Mouse (Mus musculus) liver, embryonic 16.5 days (tissue): ENCODE measurements around the gene Prss27. TPM values are rescaled to one million over a fixed set of nuclear protein-coding genes. Genes with fewer than 3 reads are reported as not detected.

ENCODE experiments used
- ATAC-seq: fragments of 200-750 bp; cut with Nextera tagmentation; 2 replicates; pipeline ENCODE4 v1.8.0; 2017; ENCODE audit warnings: low read depth, mild to moderate bottlenecking, moderate number of reproducible peaks, moderate library complexity
- H3K27ac ChIP-seq: fragments of 300-500 bp; sonication (generic); 2 replicates; pipeline ENCODE4 v1.5.1; 2014; ENCODE audit warnings: mild to moderate bottlenecking, low read length
- H3K27me3 ChIP-seq: fragments of 300-500 bp; sonication (generic); 2 replicates; pipeline ENCODE4 v1.6.1; 2014; ENCODE audit warnings: low read depth, low read length, mixed read lengths; ENCODE audit not compliant: control insufficient read depth, insufficient read depth
- H3K36me3 ChIP-seq: fragments of 300-500 bp; sonication (generic); 2 replicates; pipeline ENCODE4 v1.6.1; 2014; ENCODE audit warnings: mild to moderate bottlenecking; ENCODE audit not compliant: control insufficient read depth, insufficient read depth
- H3K4me1 ChIP-seq: fragments of 300-500 bp; sonication (generic); 2 replicates; pipeline ENCODE4 v1.6.1; 2014; ENCODE audit warnings: low read depth, low read length, mixed read lengths; ENCODE audit not compliant: control insufficient read depth
- H3K4me2 ChIP-seq: fragments of 300-500 bp; sonication (generic); 2 replicates; pipeline ENCODE4 v1.6.1; 2014; ENCODE audit warnings: low read depth, low read length, mixed read lengths
- H3K4me3 ChIP-seq: fragments of 300-500 bp; sonication (generic); 2 replicates; pipeline ENCODE4 v1.5.1; 2014; ENCODE audit warnings: low read depth, mild to moderate bottlenecking, low read length
- H3K9ac ChIP-seq: fragments of 300-500 bp; sonication (generic); 2 replicates; pipeline ENCODE4 v1.6.1; 2014; ENCODE audit warnings: low read depth, low read length
- H3K9me3 ChIP-seq: fragments of 300-500 bp; sonication (generic); replicated peaks from 2 replicates; pipeline ENCODE4 v1.6.1; 2016; ENCODE audit warnings: low read length; ENCODE audit not compliant: control insufficient read depth
- WGBS: fragments of 180-500 bp; shearing (Covaris S2); extraction: QIAGEN DNeasy Blood & Tissue Kit; methylation state at CpG from one replicate; pipeline ENCODE4 v1.1.7; 2014; ENCODE audit not compliant: insufficient replicate concordance; 5-methylcytosine and 5-hydroxymethylcytosine counted together
- polyA plus RNA-seq: library from polyadenylated mRNA; unstranded; fragments of >200 nt; fragmentation: Nextera tagmentation; extraction: Ambion mirVana; gene quantifications from 2 replicates; pipeline ENCODE4 v1.2.1, GENCODE M21; 2015

Gene Prss27
- polyA plus RNA-seq, 1 experiment from 2014 or later: not detected

DNA sequence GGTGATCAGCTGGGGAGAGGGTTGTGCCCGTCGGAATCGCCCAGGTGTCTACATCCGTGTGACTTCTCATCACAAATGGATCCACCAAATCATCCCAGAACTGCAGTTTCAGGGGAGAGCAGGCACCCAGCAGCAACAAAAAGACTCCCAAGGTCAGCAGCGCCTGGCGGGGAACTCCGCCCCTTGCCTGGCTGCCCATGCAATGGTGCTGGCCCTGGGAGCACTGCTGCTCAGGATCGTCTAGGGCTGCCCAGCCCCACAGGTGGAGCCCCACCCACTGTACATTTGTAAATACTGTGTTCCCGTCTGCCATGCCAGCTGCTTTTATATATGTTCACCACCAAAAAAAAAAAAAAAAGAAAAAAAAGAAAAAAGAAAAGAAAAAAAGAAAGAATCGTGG, 7.7 kb downstream of the Prss27 start:
- H3K4me1 ChIP-seq: no peaks in the 10 kb centered on the region
- WGBS: 75% methylated on average over 10 of the region's 10 CpGs
- H3K27me3 ChIP-seq: no peaks in the 10 kb centered on the region

DNA sequence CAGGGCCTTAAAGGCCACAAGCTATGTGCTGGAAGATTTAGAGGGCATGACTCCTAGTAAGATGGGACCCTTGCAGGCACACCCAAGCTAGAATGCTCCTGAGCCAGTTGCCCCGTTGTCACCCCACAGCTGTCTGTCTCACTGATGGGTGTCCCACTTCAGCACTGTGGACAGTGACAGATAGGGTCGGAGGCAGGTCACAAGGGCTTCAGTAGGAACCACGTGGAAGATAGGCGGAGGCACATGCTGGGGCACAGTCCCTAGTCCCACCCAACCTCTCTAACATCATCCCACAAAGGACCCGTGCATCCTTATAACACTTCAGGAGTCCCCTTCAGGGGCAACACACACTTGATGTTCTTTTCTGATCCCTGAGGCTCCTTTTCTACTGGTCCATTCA, 8.1 kb downstream of the Prss27 start:
- H3K4me3 ChIP-seq: no peak overlapping the region
- ATAC-seq: no peak
- WGBS: 27% methylated on average over 5 of the region's 5 CpGs

More for the DNA sequence above, 7.7 kb downstream of the Prss27 start:
- Histone ChIP-seq H3K4me3 (no peak overlapping the region), H3K9ac (no peak overlapping the region), H3K36me3 (peaks cover 8% of the 10 kb centered on the region; the same call in 1 of the 2 replicates), H3K4me2 (no peak overlapping the region), H3K27ac (no peak overlapping the region), H3K9me3 (no peaks in the 10 kb centered on the region)
- no peak for ATAC-seq

GRCm38 (mm10) chr17:24048053-24048452, 10.1 kb downstream of the Prss27 start:
- H3K4me3 ChIP-seq: no peak overlapping the region
- H3K27me3 ChIP-seq: no peaks in the 10 kb centered on the region
- ATAC-seq: no peak
- H3K4me2 ChIP-seq: no peak overlapping the region
- H3K27ac ChIP-seq: no peak overlapping the region
- peaks cover 8% of the 10 kb centered on the region for H3K36me3 ChIP-seq
- H3K9ac ChIP-seq: no peak overlapping the region
- H3K4me1 ChIP-seq: no peaks in the 10 kb centered on the region
- no peaks in the 10 kb centered on the region for H3K9me3 ChIP-seq
- 70% methylated on average over 5 of the region's 5 CpGs for WGBS

More for the DNA sequence above, 8.1 kb downstream of the Prss27 start:
- H3K27me3 ChIP-seq: no peaks in the 10 kb centered on the region
- no peaks in the 10 kb centered on the region for H3K9me3 ChIP-seq
- H3K4me2 ChIP-seq: no peak overlapping the region
- H3K9ac ChIP-seq: no peak overlapping the region
- peaks cover 8% of the 10 kb centered on the region; the same call in 1 of the 2 replicates for H3K36me3 ChIP-seq
- H3K4me1 ChIP-seq: no peaks in the 10 kb centered on the region
- H3K27ac ChIP-seq: no peak overlapping the region

GRCm38 (mm10) chr17:24049008-24049407, 11.1 kb downstream of the Prss27 start:
- H3K36me3 ChIP-seq: peaks cover 8% of the 10 kb centered on the region
- WGBS: 82% methylated on average over 8 of the region's 8 CpGs
- no peak for ATAC-seq

DNA sequence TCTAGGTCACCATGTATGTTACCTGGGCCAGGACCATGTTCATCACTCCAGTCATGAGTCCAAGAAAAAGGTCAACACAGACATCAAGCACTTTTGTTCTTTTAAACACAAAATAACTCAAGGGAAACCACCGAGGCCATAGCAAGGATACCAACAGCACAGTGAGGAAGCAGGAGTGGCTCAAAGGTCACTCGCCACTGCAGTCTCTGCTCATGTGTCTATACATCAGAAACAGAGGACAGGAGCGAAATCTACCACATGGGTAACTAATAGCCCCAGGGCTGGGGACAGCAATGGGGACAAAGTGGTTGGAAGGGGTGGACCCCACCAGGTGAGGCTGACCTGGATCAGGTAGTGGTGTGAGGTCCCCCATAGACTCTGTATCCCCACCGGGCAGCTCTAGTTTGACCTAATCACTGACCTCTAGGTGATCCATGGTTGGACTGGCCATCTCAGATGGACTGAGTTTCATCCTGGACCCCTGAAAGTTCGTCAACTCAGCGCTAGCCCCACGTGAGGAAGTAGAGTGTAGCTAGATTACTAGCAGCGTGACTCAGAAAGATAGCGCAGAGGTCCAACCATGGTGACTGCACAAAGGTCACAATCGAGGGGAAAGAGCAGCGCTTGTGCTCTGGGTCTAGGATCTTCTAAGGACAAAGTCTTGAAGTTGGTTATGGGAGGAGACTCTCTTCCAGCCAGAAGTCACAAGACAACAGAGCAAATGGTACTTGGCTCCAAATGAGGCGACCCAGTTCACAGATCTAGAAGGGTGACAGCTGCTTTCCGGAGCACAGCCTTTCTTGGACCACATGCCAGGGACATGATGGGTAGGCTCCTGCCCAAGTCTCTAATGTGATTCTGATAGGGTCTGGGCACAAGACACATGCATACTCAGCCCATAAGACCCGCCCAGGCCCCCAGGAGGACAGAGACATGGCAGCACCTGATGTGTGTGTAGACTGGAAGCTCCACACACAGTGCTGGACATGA, 19.0 kb downstream of the Prss27 start:
- no peaks in the 10 kb centered on the region for H3K27me3 ChIP-seq
- no peaks in the 10 kb centered on the region for H3K9me3 ChIP-seq
- no peak overlapping the region for H3K9ac ChIP-seq
- no peak overlapping the region for H3K4me2 ChIP-seq
- no peak overlapping the region for H3K4me3 ChIP-seq
- ATAC-seq: no peak
- 77% methylated on average over 14 of the region's 14 CpGs for WGBS
- no peak overlapping the region for H3K27ac ChIP-seq
- H3K36me3 ChIP-seq: peaks cover 5% of the 10 kb centered on the region
- H3K4me1 ChIP-seq: no peaks in the 10 kb centered on the region

More at GRCm38 (mm10) chr17:24049008-24049407, 11.1 kb downstream of the Prss27 start:
- H3K27me3 ChIP-seq: no peaks in the 10 kb centered on the region
- H3K4me1 ChIP-seq: no peaks in the 10 kb centered on the region
- H3K27ac ChIP-seq: no peak overlapping the region
- no peak overlapping the region for H3K9ac ChIP-seq
- H3K4me2 ChIP-seq: no peak overlapping the region
- no peak overlapping the region for H3K4me3 ChIP-seq
- H3K9me3 ChIP-seq: no peaks in the 10 kb centered on the region

- Histone ChIP-seq H3K27me3 (no peaks in the 10 kb centered on the region), H3K27ac (no peak overlapping the region), H3K9ac (no peak overlapping the region), H3K36me3 (peaks cover 5% of the 10 kb centered on the region), H3K4me2 (no peak overlapping the region), H3K4me1 (no peaks in the 10 kb centered on the region), H3K9me3 (no peaks in the 10 kb centered on the region), H3K4me3 (no peak overlapping the region)
- WGBS: 81% methylated on average over 5 of the region's 5 CpGs
- no peak for ATAC-seq
These were observed 19.8 kb downstream of the Prss27 start for GRCm38 (mm10) chr17:24057730-24058245.

- ATAC-seq: no peak
- Histone ChIP-seq H3K27ac (no peak overlapping the region), H3K9ac (no peak overlapping the region), H3K27me3 (no peaks in the 10 kb centered on the region), H3K4me3 (no peak overlapping the region), H3K4me1 (no peaks in the 10 kb centered on the region), H3K4me2 (no peak overlapping the region), H3K9me3 (no peaks in the 10 kb centered on the region), H3K36me3 (no peaks in the 10 kb centered on the region; the same call in 1 of the 2 replicates)
- WGBS: 53% methylated on average over 4 of the region's 4 CpGs
These were observed 24.7 kb downstream of the Prss27 start for GRCm38 (mm10) chr17:24062459-24063155.

GRCm38 (mm10) chr17:24068271-24068670, 30.3 kb downstream of the Prss27 start:
- H3K36me3 ChIP-seq: no peaks in the 10 kb centered on the region
- no peak overlapping the region for H3K9ac ChIP-seq
- H3K9me3 ChIP-seq: no peaks in the 10 kb centered on the region
- no peak overlapping the region for H3K27ac ChIP-seq
- 82% methylated on average over 5 of the region's 5 CpGs for WGBS
- no peak for ATAC-seq
- H3K27me3 ChIP-seq: no peaks in the 10 kb centered on the region
- H3K4me3 ChIP-seq: no peak overlapping the region
- peaks cover 3% of the 10 kb centered on the region; the same call in 1 of the 2 replicates for H3K4me1 ChIP-seq
- no peak overlapping the region for H3K4me2 ChIP-seq
